Comparison of ENCODE assay signal across 12 mouse cellular contexts in genomic region chr2:75681439-75681838, GRCm38 (mm10). TPM values are rescaled to one million over a fixed set of nuclear protein-coding genes. Genes with fewer than 3 reads are reported as not detected.
DNase-seq lines count a peak whose midpoint lies in the region; ATAC-seq and TF ChIP-seq lines count a peak whose summit lies in the region.
"Had no signal": no experiment of that assay in that cellular context is flagged by ENCODE, and none has a peak within 500 bp of the region (broad histone marks: within the 10 kb centered on the region; RNA-seq: fewer than 3 reads in every experiment).

No protein-coding gene starts in this region.

- H3K36me3 ChIP-seq in embryonic facial prominence, embryonic 10.5 days (replicated peaks), result peaks cover 24% of the 10 kb centered on the region
- peaks cover 19% of the 10 kb centered on the region for H3K36me3 ChIP-seq in limb, embryonic 13.5 days
- no peaks in the 10 kb centered on the region for H3K36me3 ChIP-seq in midbrain, embryonic 14.5 days (ENCODE audit: control insufficient read depth, insufficient read depth, low read length)

- ATAC-seq in limb, embryonic 13.5 days (ENCODE audit: low FRiP score, low read depth), result peak; percentile 87; the same call in 1 of the 2 replicates
- ATAC-seq in midbrain, embryonic 14.5 days (ENCODE audit: low FRiP score, low TSS enrichment), result no peak

- peak overlapping the region; percentile 72; the same call in 1 of the 2 replicates for H3K27ac ChIP-seq in layer of hippocampus, adult 2 months
- no peak overlapping the region for H3K27ac ChIP-seq in embryonic facial prominence, embryonic 10.5 days (replicated peaks)
- H3K27ac ChIP-seq in limb, embryonic 13.5 days, result peak overlapping the region; percentile 69
- no peak overlapping the region for H3K27ac ChIP-seq in midbrain, embryonic 14.5 days (replicated peaks; ENCODE audit: low read depth, low read length)

- no peaks in the 10 kb centered on the region for H3K9me3 ChIP-seq in embryonic facial prominence, embryonic 10.5 days
- H3K9me3 ChIP-seq in limb, embryonic 13.5 days, result no peaks in the 10 kb centered on the region
- no peaks in the 10 kb centered on the region for H3K9me3 ChIP-seq in midbrain, embryonic 14.5 days (ENCODE audit: control insufficient read depth, low read length)
- H3K9me3 ChIP-seq: G1E had no signal

- TF ChIP-seq CTCF in layer of hippocampus, adult 2 months (conservative IDR thresholded peaks at IDR 0.05), result no peak

- no peak overlapping the region for H3K9ac ChIP-seq in limb, embryonic 13.5 days
- no peak overlapping the region for H3K9ac ChIP-seq in midbrain, embryonic 14.5 days (replicated peaks; ENCODE audit: low read length)

- H3K27me3 ChIP-seq in embryonic facial prominence, embryonic 10.5 days (replicated peaks; ENCODE audit: low read depth, poor library complexity, severe bottlenecking), result no peaks in the 10 kb centered on the region
- H3K27me3 ChIP-seq in limb, embryonic 13.5 days, result no peaks in the 10 kb centered on the region
- H3K27me3 ChIP-seq in midbrain, embryonic 14.5 days (ENCODE audit: control insufficient read depth, insufficient read depth, low read length), result no peaks in the 10 kb centered on the region

- peak overlapping the region; percentile 25; the same call in 1 of the 2 replicates for H3K4me2 ChIP-seq in limb, embryonic 13.5 days (replicated peaks)
- H3K4me2 ChIP-seq in midbrain, embryonic 14.5 days (ENCODE audit: low read length), result no peak overlapping the region
- H3K4me2 ChIP-seq: midbrain, embryonic 11.5 days had no signal

- no peak for DNase-seq in layer of hippocampus, adult 2 months (ENCODE audit: low spot score in 2 of 2)
- no peak for DNase-seq in layer of hippocampus, adult 9-11 months
- peak; percentile 58 for DNase-seq in embryonic facial prominence, embryonic 10.5 days (ENCODE audit: low spot score)
- peak; percentile 51 for DNase-seq in heart, postnatal 4 days
- DNase-seq in midbrain, embryonic 14.5 days, result no peak
- no peak for DNase-seq in thymus, postnatal 36 days
- no peak for DNase-seq in cerebellum, adult 9-10 months
- DNase-seq: cerebellum, adult 8-10 months; lung, adult 18-20 months had no signal

- 64% methylated on average over 7 of the region's 7 CpGs for WGBS in embryonic facial prominence, embryonic 10.5 days
- 18% methylated on average over 7 of the region's 7 CpGs for WGBS in limb, embryonic 13.5 days
- 80% methylated on average over 7 of the region's 7 CpGs for WGBS in midbrain, embryonic 14.5 days

- peaks cover 25% of the 10 kb centered on the region for H3K4me1 ChIP-seq in embryonic facial prominence, embryonic 10.5 days
- H3K4me1 ChIP-seq in limb, embryonic 13.5 days, result peaks cover 40% of the 10 kb centered on the region
- H3K4me1 ChIP-seq in midbrain, embryonic 14.5 days (ENCODE audit: control insufficient read depth, insufficient read depth, low read length), result no peaks in the 10 kb centered on the region

- H3K4me3 ChIP-seq in layer of hippocampus, adult 2 months, result no peak overlapping the region
- H3K4me3 ChIP-seq in embryonic facial prominence, embryonic 10.5 days, result no peak overlapping the region
- H3K4me3 ChIP-seq in limb, embryonic 13.5 days, result no peak overlapping the region
- no peak overlapping the region for H3K4me3 ChIP-seq in midbrain, embryonic 14.5 days (replicated peaks; ENCODE audit: low read depth, low read length)

RNA-seq across cellular contexts. Expression of gene Hnrnpa3, which starts 22.4 kb away (rescaled TPM):
- total RNA-seq in layer of hippocampus, adult 2 months (2021), result 100 to 1,000 TPM; 305 to 319 TPM
- 364 and 384 TPM in 2 replicates for polyA plus RNA-seq in embryonic facial prominence, embryonic 10.5 days (2016; fragmentation: Nextera tagmentation; extraction: Ambion mirVana)
- total RNA-seq in heart, postnatal 4 days (2021), result 100 to 1,000 TPM; 504 to 509 TPM
- polyA plus RNA-seq in limb, embryonic 13.5 days (2015; fragmentation: Nextera tagmentation; extraction: Ambion mirVana), result 344 and 364 TPM in 2 replicates
- 163 and 176 TPM in 2 replicates for polyA plus RNA-seq in midbrain, embryonic 14.5 days (2014; fragmentation: Nextera tagmentation; extraction: Ambion mirVana)

RNA-seq across cellular contexts. Expression of gene Nfe2l2, which starts 23.0 kb away (rescaled TPM):
- 10 to 100 TPM; 12.6 to 13.6 TPM for total RNA-seq in layer of hippocampus, adult 2 months (2021)
- polyA plus RNA-seq in embryonic facial prominence, embryonic 10.5 days (2016; fragmentation: Nextera tagmentation; extraction: Ambion mirVana), result 33.0 and 33.7 TPM in 2 replicates
- 10 to 100 TPM; 53.2 to 54.5 TPM for total RNA-seq in heart, postnatal 4 days (2021)
- polyA plus RNA-seq in limb, embryonic 13.5 days (2015; fragmentation: Nextera tagmentation; extraction: Ambion mirVana), result 32.7 and 34.1 TPM in 2 replicates
- 5.8 and 11.4 TPM in 2 replicates for polyA plus RNA-seq in midbrain, embryonic 14.5 days (2014; fragmentation: Nextera tagmentation; extraction: Ambion mirVana)

Comparison
In these comparisons a context has a peak if more than half of its experiments do, and no peak if none do; other contexts are left out.
1. DNase-seq: peak in embryonic facial prominence, embryonic 10.5 days (single experiment) and heart, postnatal 4 days (single experiment); none in layer of hippocampus, adult 2 months (0 of 2), layer of hippocampus, adult 9-11 months (single experiment), midbrain, embryonic 14.5 days (single experiment), thymus, postnatal 36 days (0 of 2) and cerebellum, adult 9-10 months (single experiment).
2. H3K27ac ChIP-seq: peak in layer of hippocampus, adult 2 months (single experiment) and limb, embryonic 13.5 days (single experiment); none in embryonic facial prominence, embryonic 10.5 days (single experiment) and midbrain, embryonic 14.5 days (single experiment).